Mouse (Mus musculus): ENCODE data around the gene 4933415F23Rik.

- no peak for TF ChIP-seq POLR2A (IDR thresholded peaks at IDR 0.05; ENCODE audit: low read depth, low read length)
- no peak for TF ChIP-seq CTCF (IDR thresholded peaks at IDR 0.05; ENCODE audit: borderline replicate concordance, insufficient read depth, low read length)
These were observed 39.2 kb upstream of the 4933415F23Rik start for GRCm38 (mm10) chr1:23141121-23141811.

Data from embryonic fibroblast, embryonic 13.5 days (primary cell).